Mouse (Mus musculus): ENCODE data around the gene Ubxn7. TPM values are rescaled to one million over a fixed set of nuclear protein-coding genes. Genes with fewer than 3 reads are reported as not detected.

The Ubxn7 gene
- 40.4 TPM for polyA plus RNA-seq (2017; shearing (Covaris generic))

GRCm38 (mm10) chr16:32332040-32332555, at the start of gene Ubxn7:
Gene Ubxn7 (plus strand): TSS chr16:32332257.

GRCm38 (mm10) chr16:32400267-32400666, 68.2 kb downstream of the Ubxn7 start, which contains the start of gene Tm4sf19:
Gene Tm4sf19 (plus strand): TSS chr16:32400506.

GRCm38 (mm10) chr16:32419517-32420483, 87.7 kb downstream of the Ubxn7 start, which contains the start of gene Tctex1d2:
Gene Tctex1d2 (plus strand): TSS chr16:32419702.

GRCm38 (mm10) chr16:32430474-32431046, 98.5 kb downstream of the Ubxn7 start, which contains the start of gene Pcyt1a:
Gene Pcyt1a (plus strand): TSS chr16:32430921.

Other genes starting within 250 kb of the Ubxn7 start
- 72.8 TPM for gene Pigx, start 232.5 kb upstream of the Ubxn7 start, polyA plus RNA-seq (2017; shearing (Covaris generic))
- gene Cep19, start 232.5 kb upstream of the Ubxn7 start, polyA plus RNA-seq (2017; shearing (Covaris generic)), result 7.4 TPM
- gene Nrros, start 166.7 kb upstream of the Ubxn7 start, polyA plus RNA-seq (2017; shearing (Covaris generic)), result 46.6 TPM
- not detected for gene Bex6, start 152.4 kb upstream of the Ubxn7 start, polyA plus RNA-seq (2017; shearing (Covaris generic))
- 14.2 TPM for gene Fbxo45, start 85.1 kb upstream of the Ubxn7 start, polyA plus RNA-seq (2017; shearing (Covaris generic))
- gene Wdr53, start 85.0 kb upstream of the Ubxn7 start, polyA plus RNA-seq (2017; shearing (Covaris generic)), result 11.0 TPM
- 0.27 TPM for gene Smco1, start 60.8 kb upstream of the Ubxn7 start, polyA plus RNA-seq (2017; shearing (Covaris generic))
- 20.4 TPM for gene Rnf168, start 54.8 kb upstream of the Ubxn7 start, polyA plus RNA-seq (2017; shearing (Covaris generic))
- not detected for gene Tm4sf19, start 68.2 kb downstream of the Ubxn7 start, polyA plus RNA-seq (2017; shearing (Covaris generic))
- gene Tctex1d2, start 87.4 kb downstream of the Ubxn7 start, polyA plus RNA-seq (2017; shearing (Covaris generic)), result 3.0 TPM
- 10.9 TPM for gene Pcyt1a, start 98.7 kb downstream of the Ubxn7 start, polyA plus RNA-seq (2017; shearing (Covaris generic))
- gene Slc51a, start 155.6 kb downstream of the Ubxn7 start, polyA plus RNA-seq (2017; shearing (Covaris generic)), result not detected
- gene Zdhhc19, start 164.0 kb downstream of the Ubxn7 start, polyA plus RNA-seq (2017; shearing (Covaris generic)), result not detected